Comparison of ENCODE assay signal across 21 mouse cellular contexts in genomic region chr4:103346849-103347248, GRCm38 (mm10). TPM values are rescaled to one million over a fixed set of nuclear protein-coding genes. Genes with fewer than 3 reads are reported as not detected.
DNase-seq lines count a peak whose midpoint lies in the region; ATAC-seq and TF ChIP-seq lines count a peak whose summit lies in the region.
"Had no signal": no experiment of that assay in that cellular context is flagged by ENCODE, and none has a peak within 500 bp of the region (broad histone marks: within the 10 kb centered on the region; RNA-seq: fewer than 3 reads in every experiment).

No protein-coding gene starts in this region.

- no peak for TF ChIP-seq POLR2A in lung, adult 2 months (IDR thresholded peaks at IDR 0.05; ENCODE audit: borderline replicate concordance, extremely low read depth, low read depth, low read length)

- ATAC-seq in embryonic facial prominence, embryonic 14.5 days (ENCODE audit: low read depth) = no peak
- ATAC-seq in liver, postnatal 0 days = peak; percentile 50
- no peak for ATAC-seq in liver, embryonic 11.5 days (replicated peaks; ENCODE audit: low FRiP score)

- no peak overlapping the region for H3K27ac ChIP-seq in embryonic facial prominence, embryonic 14.5 days (replicated peaks; ENCODE audit: low read depth, low read length)
- no peak overlapping the region for H3K27ac ChIP-seq in embryonic facial prominence, embryonic 10.5 days (replicated peaks)
- H3K27ac ChIP-seq in liver, postnatal 0 days (ENCODE audit: low read depth) = no peak overlapping the region; the same call in 1 of the 2 replicates
- H3K27ac ChIP-seq in liver, embryonic 11.5 days (ENCODE audit: low read depth, low read length) = no peak overlapping the region
- H3K27ac ChIP-seq: embryonic facial prominence, embryonic 12.5 days; forebrain, embryonic 15.5 days; hindbrain, embryonic 12.5 days had no signal

- H3K4me1 ChIP-seq in embryonic facial prominence, embryonic 14.5 days (ENCODE audit: control insufficient read depth, insufficient read depth, low read length) = no peaks in the 10 kb centered on the region
- no peaks in the 10 kb centered on the region for H3K4me1 ChIP-seq in embryonic facial prominence, embryonic 10.5 days
- peaks cover 7% of the 10 kb centered on the region for H3K4me1 ChIP-seq in liver, postnatal 0 days (ENCODE audit: insufficient read depth)
- no peaks in the 10 kb centered on the region; the same call in 1 of the 2 replicates for H3K4me1 ChIP-seq in liver, embryonic 11.5 days (replicated peaks; ENCODE audit: control insufficient read depth, insufficient read depth, low read length)
- H3K4me1 ChIP-seq in lung, adult 2 months (ENCODE audit: control insufficient read depth, insufficient read depth, low read length) = no peaks in the 10 kb centered on the region
- H3K4me1 ChIP-seq: embryonic facial prominence, embryonic 12.5 days; forebrain, embryonic 15.5 days; hindbrain, embryonic 12.5 days had no signal

- H3K9me3 ChIP-seq in embryonic facial prominence, embryonic 14.5 days (ENCODE audit: control insufficient read depth, low read length) = no peaks in the 10 kb centered on the region
- H3K9me3 ChIP-seq in embryonic facial prominence, embryonic 10.5 days = no peaks in the 10 kb centered on the region
- no peaks in the 10 kb centered on the region for H3K9me3 ChIP-seq in liver, postnatal 0 days (ENCODE audit: low read length)
- no peaks in the 10 kb centered on the region for H3K9me3 ChIP-seq in liver, embryonic 11.5 days (ENCODE audit: control insufficient read depth, low read length)
- H3K9me3 ChIP-seq: embryonic facial prominence, embryonic 12.5 days; forebrain, embryonic 15.5 days; hindbrain, embryonic 12.5 days had no signal

- H3K4me3 ChIP-seq in embryonic facial prominence, embryonic 14.5 days (ENCODE audit: low read depth, low read length) = no peak overlapping the region
- H3K4me3 ChIP-seq in embryonic facial prominence, embryonic 10.5 days = no peak overlapping the region
- no peak overlapping the region for H3K4me3 ChIP-seq in liver, postnatal 0 days (ENCODE audit: low read depth, low read length)
- H3K4me3 ChIP-seq in liver, embryonic 11.5 days (ENCODE audit: low read depth, low read length) = no peak overlapping the region
- H3K4me3 ChIP-seq in lung, adult 2 months (replicated peaks; ENCODE audit: extremely low read depth, low read depth, low read length) = no peak overlapping the region
- H3K4me3 ChIP-seq: embryonic facial prominence, embryonic 12.5 days; forebrain, embryonic 15.5 days; hindbrain, embryonic 12.5 days had no signal

- H3K27me3 ChIP-seq in embryonic facial prominence, embryonic 14.5 days (replicated peaks; ENCODE audit: control insufficient read depth, insufficient read depth, low read length) = no peaks in the 10 kb centered on the region
- no peaks in the 10 kb centered on the region for H3K27me3 ChIP-seq in embryonic facial prominence, embryonic 10.5 days (replicated peaks; ENCODE audit: low read depth, poor library complexity, severe bottlenecking)
- H3K27me3 ChIP-seq in liver, postnatal 0 days (ENCODE audit: insufficient read depth, low read length) = no peaks in the 10 kb centered on the region
- no peaks in the 10 kb centered on the region for H3K27me3 ChIP-seq in liver, embryonic 11.5 days (replicated peaks; ENCODE audit: control insufficient read depth, insufficient read depth, low read length)
- H3K27me3 ChIP-seq: CH12.LX; embryonic facial prominence, embryonic 12.5 days; forebrain, embryonic 15.5 days; hindbrain, embryonic 12.5 days had no signal

- no peak overlapping the region for H3K4me2 ChIP-seq in embryonic facial prominence, embryonic 14.5 days (ENCODE audit: low read depth, low read length)
- no peak overlapping the region for H3K4me2 ChIP-seq in liver, postnatal 0 days (ENCODE audit: low read depth, low read length)
- no peak overlapping the region for H3K4me2 ChIP-seq in liver, embryonic 11.5 days
- H3K4me2 ChIP-seq: embryonic facial prominence, embryonic 12.5 days; forebrain, embryonic 15.5 days; heart, embryonic 11.5 days; hindbrain, embryonic 12.5 days had no signal

- WGBS in embryonic facial prominence, embryonic 14.5 days = 78% methylated on average over 5 of the region's 5 CpGs
- 88% methylated on average over 5 of the region's 5 CpGs for WGBS in embryonic facial prominence, embryonic 10.5 days
- 62% methylated on average over 5 of the region's 5 CpGs for WGBS in liver, postnatal 0 days (ENCODE audit: insufficient replicate concordance)
- WGBS in liver, embryonic 11.5 days = 86% methylated on average over 5 of the region's 5 CpGs
- WGBS in lung, adult 2 months = 65% methylated on average over 5 of the region's 5 CpGs

- H3K36me3 ChIP-seq in embryonic facial prominence, embryonic 14.5 days (ENCODE audit: control insufficient read depth, insufficient read depth, low read length) = no peaks in the 10 kb centered on the region
- H3K36me3 ChIP-seq in embryonic facial prominence, embryonic 10.5 days (replicated peaks) = no peaks in the 10 kb centered on the region
- H3K36me3 ChIP-seq in liver, postnatal 0 days (replicated peaks; ENCODE audit: insufficient read depth, low read length) = no peaks in the 10 kb centered on the region
- peaks cover 2% of the 10 kb centered on the region; the same call in 1 of the 2 replicates for H3K36me3 ChIP-seq in liver, embryonic 11.5 days (ENCODE audit: control insufficient read depth, insufficient read depth, low read length)
- H3K36me3 ChIP-seq: embryonic facial prominence, embryonic 12.5 days; forebrain, embryonic 15.5 days; hindbrain, embryonic 12.5 days had no signal

- TF ChIP-seq EP300 in liver, postnatal 0 days (IDR thresholded peaks at IDR 0.05; ENCODE audit: low read depth) = no peak

- no peak overlapping the region for H3K9ac ChIP-seq in embryonic facial prominence, embryonic 14.5 days (ENCODE audit: low read depth, low read length)
- no peak overlapping the region for H3K9ac ChIP-seq in liver, postnatal 0 days (replicated peaks)
- no peak overlapping the region for H3K9ac ChIP-seq in liver, embryonic 11.5 days (ENCODE audit: low read depth, low read length)
- H3K9ac ChIP-seq: embryonic facial prominence, embryonic 12.5 days; forebrain, embryonic 15.5 days; hindbrain, embryonic 12.5 days had no signal

- TF ChIP-seq CTCF in liver, postnatal 0 days (IDR thresholded peaks at IDR 0.05; ENCODE audit: low read depth) = no peak
- no peak for TF ChIP-seq CTCF in lung, adult 2 months (IDR thresholded peaks at IDR 0.05; ENCODE audit: insufficient read depth, low read length)

- peak; percentile 7 for DNase-seq in embryonic facial prominence, embryonic 14.5 days (ENCODE audit: low spot score)
- DNase-seq in embryonic facial prominence, embryonic 10.5 days (ENCODE audit: low spot score) = no peak
- peak; percentile 6 for DNase-seq in liver, postnatal 0 days
- DNase-seq in liver, embryonic 11.5 days (ENCODE audit: low spot score) = no peak
- DNase-seq in kidney, postnatal 25 days = peak; percentile 27 to 51
- DNase-seq in natural killer cell, adult 2 months (ENCODE audit: low spot score in 2 of 2) = no peak
- no peak for DNase-seq in lung, adult 2 months
- DNase-seq: adrenal gland, adult 8-10 months; gastrocnemius, postnatal 36 days; layer of hippocampus, postnatal 36 days; right cerebral cortex, postnatal 4 days had no signal

RNA-seq across cellular contexts. Expression of gene Oma1, which starts 33.2 kb away (rescaled TPM):
- 16.0 and 18.6 TPM in 2 replicates for polyA plus RNA-seq in embryonic facial prominence, embryonic 14.5 days (2014; fragmentation: Nextera tagmentation; extraction: Ambion mirVana)
- polyA plus RNA-seq in embryonic facial prominence, embryonic 10.5 days (2016; fragmentation: Nextera tagmentation; extraction: Ambion mirVana) = 14.5 and 16.3 TPM in 2 replicates
- polyA plus RNA-seq in liver, postnatal 0 days (2015; fragmentation: Nextera tagmentation; extraction: Ambion mirVana) = 10.3 and 11.4 TPM in 2 replicates
- 23.5 TPM in 2 replicates for polyA plus RNA-seq in liver, embryonic 11.5 days (2014; fragmentation: Nextera tagmentation; extraction: Ambion mirVana)
- polyA plus RNA-seq in lung, adult 2 months (2012; rRNA removed) = 9.1 and 12.2 TPM in 2 replicates

RNA-seq across cellular contexts. Expression of gene 4921539E11Rik, which starts 56.2 kb away (rescaled TPM):
- polyA plus RNA-seq in embryonic facial prominence, embryonic 14.5 days (2014; fragmentation: Nextera tagmentation; extraction: Ambion mirVana) = not detected in 2 replicates
- not detected in 2 replicates for polyA plus RNA-seq in embryonic facial prominence, embryonic 10.5 days (2016; fragmentation: Nextera tagmentation; extraction: Ambion mirVana)
- polyA plus RNA-seq in liver, postnatal 0 days (2015; fragmentation: Nextera tagmentation; extraction: Ambion mirVana) = not detected in 2 replicates
- polyA plus RNA-seq in liver, embryonic 11.5 days (2014; fragmentation: Nextera tagmentation; extraction: Ambion mirVana) = not detected in 2 replicates
- polyA plus RNA-seq in lung, adult 2 months (2012; rRNA removed) = not detected in 2 replicates
- polyA plus RNA-seq: cortical plate, adult 2 months; embryonic facial prominence, embryonic 12.5 days; forebrain, embryonic 15.5 days; heart, embryonic 11.5 days; hindbrain, embryonic 12.5 days; limb, embryonic 14.5 days; midbrain, postnatal 0 days; neural tube, embryonic 11.5 days; stomach, embryonic 16.5 days had no signal

Comparison
In these comparisons a context has a peak if more than half of its experiments do, and no peak if none do; other contexts are left out.
1. DNase-seq: peak in embryonic facial prominence, embryonic 14.5 days (single experiment), liver, postnatal 0 days (single experiment) and kidney, postnatal 25 days (2 of 2); none in embryonic facial prominence, embryonic 10.5 days (single experiment), liver, embryonic 11.5 days (single experiment), natural killer cell, adult 2 months (0 of 2) and lung, adult 2 months (single experiment).